Mouse (Mus musculus): ENCODE data around the gene Olfr539. TPM values are rescaled to one million over a fixed set of nuclear protein-coding genes. Genes with fewer than 3 reads are reported as not detected.

Gene Olfr539
- polyA plus RNA-seq, 1 experiment from 2014 or later, result not detected

- no peaks in the 10 kb centered on the region for H3K36me3 ChIP-seq
- no peak overlapping the region for H3K4me3 ChIP-seq
- WGBS, result 71% methylated on average over 7 of the region's 7 CpGs
- ATAC-seq (replicated peaks; ENCODE audit: insufficient number of reproducible peaks, insufficient read depth, low FRiP score, low read depth), result no peak
- H3K9me3 ChIP-seq (replicated peaks), result no peaks in the 10 kb centered on the region
- H3K27ac ChIP-seq, result no peak overlapping the region
- no peaks in the 10 kb centered on the region for H3K4me1 ChIP-seq (replicated peaks)
- H3K4me2 ChIP-seq, result no peak overlapping the region
- no peaks in the 10 kb centered on the region for H3K27me3 ChIP-seq
- H3K9ac ChIP-seq, result no peak overlapping the region
Observed at GRCm38 (mm10) chr7:140717155-140718055, 57.7 kb downstream of the Olfr539 start.

GRCm38 (mm10) chr7:140721095-140721494 lies 61.4 kb downstream of the Olfr539 start:
- Histone ChIP-seq H3K4me1 (replicated peaks) (no peaks in the 10 kb centered on the region), H3K9ac (no peak overlapping the region), H3K4me3 (no peak overlapping the region), H3K9me3 (replicated peaks) (no peaks in the 10 kb centered on the region), H3K27ac (no peak overlapping the region), H3K27me3 (no peaks in the 10 kb centered on the region), H3K4me2 (no peak overlapping the region), H3K36me3 (no peaks in the 10 kb centered on the region)
- ATAC-seq (replicated peaks; ENCODE audit: insufficient number of reproducible peaks, insufficient read depth, low FRiP score, low read depth), result no peak
- 71% methylated on average over 6 of the region's 6 CpGs for WGBS

- no peak for ATAC-seq (replicated peaks; ENCODE audit: insufficient number of reproducible peaks, insufficient read depth, low FRiP score, low read depth)
- H3K4me2 ChIP-seq, result no peak overlapping the region
- no peaks in the 10 kb centered on the region for H3K4me1 ChIP-seq (replicated peaks)
- H3K4me3 ChIP-seq, result no peak overlapping the region
- H3K27ac ChIP-seq, result no peak overlapping the region
- H3K9ac ChIP-seq, result no peak overlapping the region
- H3K27me3 ChIP-seq, result no peaks in the 10 kb centered on the region
- H3K36me3 ChIP-seq, result no peaks in the 10 kb centered on the region
- no peaks in the 10 kb centered on the region for H3K9me3 ChIP-seq (replicated peaks)
Observed at GRCm38 (mm10) chr7:140725558-140725957, 65.8 kb downstream of the Olfr539 start.

Other genes with a start within 250 kb of the Olfr539 start
- not detected in 2 replicates for gene Olfr532, start 238.3 kb upstream of the Olfr539 start, polyA plus RNA-seq (2015; fragmentation: Nextera tagmentation; extraction: Ambion mirVana)
- gene Olfr533, start 196.6 kb upstream of the Olfr539 start, polyA plus RNA-seq (2015; fragmentation: Nextera tagmentation; extraction: Ambion mirVana), result not detected in 2 replicates
- gene Olfr535, start 175.7 kb upstream of the Olfr539 start, polyA plus RNA-seq (2015; fragmentation: Nextera tagmentation; extraction: Ambion mirVana), result not detected in 2 replicates
- gene Olfr536, start 152.5 kb upstream of the Olfr539 start, polyA plus RNA-seq (2015; fragmentation: Nextera tagmentation; extraction: Ambion mirVana), result not detected in 2 replicates
- not detected in 2 replicates for gene Olfr538, start 92.0 kb upstream of the Olfr539 start, polyA plus RNA-seq (2015; fragmentation: Nextera tagmentation; extraction: Ambion mirVana)
- not detected in 2 replicates for gene Olfr46, start 58.7 kb upstream of the Olfr539 start, polyA plus RNA-seq (2015; fragmentation: Nextera tagmentation; extraction: Ambion mirVana)
- gene Olfr61, start 31.0 kb upstream of the Olfr539 start, polyA plus RNA-seq (2015; fragmentation: Nextera tagmentation; extraction: Ambion mirVana), result not detected in 2 replicates
- gene Olfr53, start 13.5 kb upstream of the Olfr539 start, polyA plus RNA-seq (2015; fragmentation: Nextera tagmentation; extraction: Ambion mirVana), result not detected in 2 replicates
- gene Olfr45, start 22.0 kb downstream of the Olfr539 start, polyA plus RNA-seq (2015; fragmentation: Nextera tagmentation; extraction: Ambion mirVana), result not detected in 2 replicates
- gene Olfr541, start 37.3 kb downstream of the Olfr539 start, polyA plus RNA-seq (2015; fragmentation: Nextera tagmentation; extraction: Ambion mirVana), result not detected in 2 replicates
- gene Cyp2e1, start 103.8 kb downstream of the Olfr539 start, polyA plus RNA-seq (2015; fragmentation: Nextera tagmentation; extraction: Ambion mirVana), result not detected in 2 replicates
- 0.13 and 0.21 TPM in 2 replicates for gene Syce1, start 127.9 kb downstream of the Olfr539 start, polyA plus RNA-seq (2015; fragmentation: Nextera tagmentation; extraction: Ambion mirVana)
- 0.78 and 0.95 TPM in 2 replicates for gene Zfp941, start 162.2 kb downstream of the Olfr539 start, polyA plus RNA-seq (2015; fragmentation: Nextera tagmentation; extraction: Ambion mirVana)
- 0.68 and 1.4 TPM in 2 replicates for gene Urah, start 175.1 kb downstream of the Olfr539 start, polyA plus RNA-seq (2015; fragmentation: Nextera tagmentation; extraction: Ambion mirVana)
- gene Scgb1c1, start 185.6 kb downstream of the Olfr539 start, polyA plus RNA-seq (2015; fragmentation: Nextera tagmentation; extraction: Ambion mirVana), result 0.36 TPM in 1 of 2 replicates, not detected in the other
- not detected in 2 replicates for gene Odf3, start 187.9 kb downstream of the Olfr539 start, polyA plus RNA-seq (2015; fragmentation: Nextera tagmentation; extraction: Ambion mirVana)
- gene Gm45785, start 196.4 kb downstream of the Olfr539 start, polyA plus RNA-seq (2015; fragmentation: Nextera tagmentation; extraction: Ambion mirVana), result not detected in 2 replicates
- 36.0 and 47.3 TPM in 2 replicates for gene Ric8a, start 197.0 kb downstream of the Olfr539 start, polyA plus RNA-seq (2015; fragmentation: Nextera tagmentation; extraction: Ambion mirVana)
- 30.2 and 31.9 TPM in 2 replicates for gene Bet1l, start 197.6 kb downstream of the Olfr539 start, polyA plus RNA-seq (2015; fragmentation: Nextera tagmentation; extraction: Ambion mirVana)
- 154 and 179 TPM in 2 replicates for gene Psmd13, start 222.0 kb downstream of the Olfr539 start, polyA plus RNA-seq (2015; fragmentation: Nextera tagmentation; extraction: Ambion mirVana)
- gene Sirt3, start 222.4 kb downstream of the Olfr539 start, polyA plus RNA-seq (2015; fragmentation: Nextera tagmentation; extraction: Ambion mirVana), result 54.1 and 55.8 TPM in 2 replicates
- 309 and 515 TPM in 2 replicates for gene Cox8b, start 240.5 kb downstream of the Olfr539 start, polyA plus RNA-seq (2015; fragmentation: Nextera tagmentation; extraction: Ambion mirVana)